Mouse (Mus musculus) neural tube, embryonic 13.5 days (tissue): ENCODE results near the gene Prss50. TPM values are rescaled to one million over a fixed set of nuclear protein-coding genes. Genes with fewer than 3 reads are reported as not detected.
A peak's percentile ranks its signal among the peaks of the same experiment; 100 is the strongest.

Experiments used
- ATAC-seq: fragments of 200-750 bp; cut with Nextera tagmentation; 2 replicates; pipeline ENCODE4 v1.8.0; 2017; ENCODE audit warnings: low read depth, mild to moderate bottlenecking, moderate TSS enrichment, moderate library complexity
- H3K27ac ChIP-seq: fragments of 300-500 bp; sonication (generic); replicated peaks from 2 replicates; pipeline ENCODE4 v1.5.1; 2015; ENCODE audit warnings: moderate library complexity, mild to moderate bottlenecking, inconsistent platforms
- H3K27me3 ChIP-seq: fragments of 300-500 bp; sonication (generic); 2 replicates; pipeline ENCODE4 v1.6.1; 2015; ENCODE audit warnings: mild to moderate bottlenecking, inconsistent platforms
- H3K36me3 ChIP-seq: fragments of 300-500 bp; sonication (generic); 2 replicates; pipeline ENCODE4 v1.6.1; 2015; ENCODE audit warnings: mild to moderate bottlenecking, inconsistent platforms
- H3K4me1 ChIP-seq: fragments of 300-500 bp; sonication (generic); replicated peaks from 2 replicates; pipeline ENCODE4 v1.6.1; 2015; ENCODE audit warnings: inconsistent platforms
- H3K4me2 ChIP-seq: fragments of 300-500 bp; sonication (generic); 2 replicates; pipeline ENCODE4 v1.6.1; 2015; ENCODE audit warnings: inconsistent platforms, mild to moderate bottlenecking, moderate library complexity
- H3K4me3 ChIP-seq: fragments of 300-500 bp; sonication (generic); 2 replicates; pipeline ENCODE4 v1.5.1; 2015; ENCODE audit warnings: mild to moderate bottlenecking, inconsistent platforms
- H3K9ac ChIP-seq: fragments of 300-500 bp; sonication (generic); 2 replicates; pipeline ENCODE4 v1.6.1; 2015; ENCODE audit warnings: moderate library complexity, mild to moderate bottlenecking, inconsistent platforms
- H3K9me3 ChIP-seq: fragments of 300-500 bp; sonication (generic); 2 replicates; pipeline ENCODE4 v1.6.1; 2016; ENCODE audit warnings: inconsistent platforms
- WGBS: fragments of 180-500 bp; shearing (Covaris S2); methylation state at CpG from one replicate; pipeline ENCODE4 v1.1.7; 2015; 5-methylcytosine and 5-hydroxymethylcytosine counted together
- polyA plus RNA-seq: library from polyadenylated mRNA; unstranded; fragments of >200 nt; fragmentation: Nextera tagmentation; extraction: Ambion mirVana; gene quantifications from 2 replicates; pipeline ENCODE4 v1.2.1, GENCODE M21; 2015

Gene Prss50
- polyA plus RNA-seq, 1 experiment from 2014 or later = 0.22 TPM

DNA sequence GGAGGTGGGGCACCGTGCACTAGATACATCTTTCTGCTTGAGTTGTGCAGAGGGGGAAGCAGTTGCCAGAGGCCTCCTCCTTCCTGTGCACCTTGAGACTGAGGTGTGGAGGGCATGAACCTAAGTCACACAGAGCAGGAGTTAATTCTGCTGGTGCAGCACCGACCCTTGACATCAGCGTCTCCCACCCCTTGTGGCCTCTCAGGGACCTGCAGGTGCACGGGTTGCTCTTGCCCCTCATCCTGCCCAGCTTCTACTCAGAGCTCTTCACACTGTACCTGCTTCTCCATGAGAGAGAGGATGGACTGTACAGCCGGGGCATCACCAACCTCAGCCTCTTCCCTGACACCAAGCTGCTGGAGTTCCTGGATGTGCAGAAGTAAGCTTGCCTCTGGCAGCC is 37.7 kb downstream of the Prss50 start:
- Histone ChIP-seq H3K4me3 (no peak overlapping the region), H3K36me3 (no peaks in the 10 kb centered on the region), H3K9me3 (no peaks in the 10 kb centered on the region), H3K9ac (no peak overlapping the region), H3K27ac (no peak overlapping the region), H3K27me3 (no peaks in the 10 kb centered on the region), H3K4me1 (peaks cover 11% of the 10 kb centered on the region; the same call in 1 of the 2 replicates), H3K4me2 (no peak overlapping the region)
- ATAC-seq = no peak; the same call in 1 of the 2 replicates
- WGBS = 56% methylated on average over 5 of the region's 5 CpGs

DNA sequence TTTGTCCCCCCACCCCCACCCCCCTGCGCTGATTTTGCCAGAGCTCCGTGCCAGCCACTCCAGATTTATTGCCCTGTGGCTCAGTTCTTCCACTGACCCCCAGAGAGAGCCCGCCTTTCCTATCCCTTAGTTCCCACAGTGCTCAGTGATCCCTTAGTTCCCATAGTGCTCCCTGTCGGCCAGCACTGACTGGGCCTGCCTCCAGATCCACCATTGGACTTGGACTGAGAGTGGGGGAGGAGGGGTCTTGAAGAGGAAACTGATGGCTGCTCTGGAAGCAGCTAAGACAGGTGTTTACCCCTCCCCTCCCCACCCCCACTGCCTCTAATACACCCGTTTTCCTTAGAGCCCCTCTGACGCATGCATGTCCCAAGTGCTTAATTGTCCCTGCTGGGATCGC is 38.2 kb downstream of the Prss50 start:
- 11% methylated on average over 7 of the region's 7 CpGs for WGBS

DNA sequence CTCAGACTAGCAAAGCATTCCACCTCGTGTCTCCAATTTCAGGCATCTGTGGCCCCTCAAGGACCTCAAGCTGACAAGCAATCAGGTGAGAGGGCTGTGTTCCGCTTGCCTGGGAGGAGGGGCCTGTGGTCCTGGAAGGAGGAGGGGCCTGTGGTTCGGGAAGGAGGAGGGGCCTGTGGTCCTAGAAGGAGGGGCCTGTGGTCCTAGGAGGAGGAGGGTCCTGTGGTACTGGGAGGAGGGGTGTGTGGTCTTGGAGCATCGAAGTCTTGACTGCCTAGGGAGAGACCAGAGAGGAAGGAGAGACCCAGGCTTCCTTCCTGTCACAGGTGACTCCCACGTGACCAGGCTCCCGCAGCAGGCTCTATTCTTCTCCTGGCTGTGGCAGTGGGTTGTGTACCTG is 38.8 kb downstream of the Prss50 start:
- Histone ChIP-seq H3K9me3 (no peaks in the 10 kb centered on the region), H3K4me3 (no peak overlapping the region), H3K27ac (no peak overlapping the region), H3K36me3 (no peaks in the 10 kb centered on the region), H3K4me2 (peak overlapping the region; percentile 33), H3K4me1 (peaks cover 11% of the 10 kb centered on the region; the same call in 1 of the 2 replicates), H3K27me3 (no peaks in the 10 kb centered on the region), H3K9ac (no peak overlapping the region)
- 7% methylated on average over 6 of the region's 6 CpGs for WGBS
- ATAC-seq = peak; percentile 25; the same call in 1 of the 2 replicates

More for the DNA sequence above, 38.2 kb downstream of the Prss50 start:
- Histone ChIP-seq H3K27ac (no peak overlapping the region), H3K4me3 (no peak overlapping the region), H3K36me3 (no peaks in the 10 kb centered on the region), H3K9ac (no peak overlapping the region), H3K9me3 (no peaks in the 10 kb centered on the region), H3K4me2 (peak overlapping the region; percentile 33), H3K4me1 (peaks cover 11% of the 10 kb centered on the region; the same call in 1 of the 2 replicates), H3K27me3 (no peaks in the 10 kb centered on the region)
- peak; percentile 65; the same call in 1 of the 2 replicates for ATAC-seq

DNA sequence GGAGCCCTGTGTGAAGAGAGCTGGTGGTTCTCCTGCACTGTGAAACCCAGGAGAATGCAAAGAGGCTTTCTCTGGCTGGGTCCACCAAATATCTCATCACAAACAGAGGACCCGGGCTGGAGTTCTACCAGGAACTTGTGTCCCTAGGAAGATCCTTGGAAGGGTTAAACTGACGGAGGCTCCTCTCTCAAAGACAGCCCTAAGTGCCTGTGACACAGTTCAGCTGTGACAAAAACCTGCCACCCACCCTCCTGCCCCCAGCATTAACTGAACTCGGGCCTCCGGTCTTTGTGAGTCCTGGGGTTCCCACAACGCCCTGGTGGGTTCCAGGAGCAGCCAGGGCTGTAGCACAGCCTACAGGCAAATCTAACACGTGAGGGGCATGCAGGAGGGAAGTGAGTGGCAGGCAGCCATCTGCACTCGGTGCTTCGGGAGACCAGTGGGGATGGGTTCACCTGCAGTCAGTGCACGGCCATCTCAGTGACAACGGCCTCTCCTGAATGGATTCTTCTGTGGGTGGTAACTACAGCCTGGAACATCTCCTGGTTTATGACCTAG is 41.8 kb downstream of the Prss50 start:
- no peak overlapping the region for H3K4me2 ChIP-seq
- H3K4me1 ChIP-seq = peaks cover 11% of the 10 kb centered on the region; the same call in 1 of the 2 replicates
- no peak overlapping the region for H3K27ac ChIP-seq
- no peak overlapping the region for H3K9ac ChIP-seq
- no peaks in the 10 kb centered on the region for H3K9me3 ChIP-seq
- no peak overlapping the region for H3K4me3 ChIP-seq
- no peaks in the 10 kb centered on the region for H3K36me3 ChIP-seq
- WGBS = 61% methylated on average over 10 of the region's 10 CpGs
- ATAC-seq = no peak
- H3K27me3 ChIP-seq = no peaks in the 10 kb centered on the region

DNA sequence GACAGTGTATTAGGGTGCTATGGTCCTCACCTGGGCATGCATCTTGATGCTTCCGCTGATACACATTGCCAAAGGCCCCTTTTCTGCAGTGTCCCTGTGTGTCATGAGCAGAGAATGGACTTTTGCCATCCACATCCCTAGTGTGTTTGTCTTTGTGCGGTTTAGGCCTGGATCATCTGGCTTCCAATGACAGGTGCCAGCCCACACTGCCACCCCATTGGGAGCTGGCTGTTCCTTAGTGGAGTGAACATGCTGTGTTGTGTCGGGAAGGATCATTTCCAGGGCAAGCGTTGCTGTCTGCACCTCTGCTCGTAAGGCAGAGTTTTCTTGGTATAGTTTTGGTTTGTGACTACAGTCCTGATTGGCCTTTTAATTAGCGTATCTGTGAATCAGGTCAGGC is 43.4 kb downstream of the Prss50 start:
- Histone ChIP-seq H3K4me3 (no peak overlapping the region), H3K4me2 (no peak overlapping the region), H3K27me3 (no peaks in the 10 kb centered on the region), H3K9ac (no peak overlapping the region), H3K9me3 (no peaks in the 10 kb centered on the region), H3K27ac (no peak overlapping the region), H3K4me1 (0 out of 2 replicates have a peak, but pooled peaks cover 4% of the 10 kb centered on the region), H3K36me3 (no peaks in the 10 kb centered on the region)
- no peak for ATAC-seq
- 88% methylated on average over 6 of the region's 6 CpGs for WGBS

DNA sequence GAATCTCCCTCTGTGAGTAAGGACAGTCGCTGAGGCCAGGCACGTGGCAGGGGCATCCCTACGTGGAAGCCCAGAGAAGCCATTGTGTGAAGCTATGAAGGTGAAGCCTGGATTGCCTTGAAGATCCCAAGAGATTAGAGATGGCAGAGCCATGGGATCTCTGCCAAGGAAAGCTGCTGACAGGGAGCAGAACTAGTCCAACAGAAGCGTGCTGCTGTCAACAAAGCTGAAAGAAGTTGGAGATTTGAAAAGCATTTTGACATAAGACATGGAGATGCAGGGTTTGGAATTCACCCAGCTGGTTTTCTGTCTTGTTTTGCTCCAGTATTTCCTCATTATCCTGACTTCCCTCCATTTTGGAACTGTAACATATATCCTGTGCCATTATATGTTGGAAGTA is 44.5 kb downstream of the Prss50 start:
- H3K27me3 ChIP-seq = no peaks in the 10 kb centered on the region
- H3K4me1 ChIP-seq = no peaks in the 10 kb centered on the region
- WGBS = 95% methylated on average over 4 of the region's 4 CpGs
- peaks cover 8% of the 10 kb centered on the region; the same call in 1 of the 2 replicates for H3K9me3 ChIP-seq
- no peak overlapping the region for H3K4me3 ChIP-seq
- no peaks in the 10 kb centered on the region for H3K36me3 ChIP-seq
- H3K27ac ChIP-seq = no peak overlapping the region
- no peak for ATAC-seq
- no peak overlapping the region for H3K4me2 ChIP-seq
- no peak overlapping the region for H3K9ac ChIP-seq

DNA sequence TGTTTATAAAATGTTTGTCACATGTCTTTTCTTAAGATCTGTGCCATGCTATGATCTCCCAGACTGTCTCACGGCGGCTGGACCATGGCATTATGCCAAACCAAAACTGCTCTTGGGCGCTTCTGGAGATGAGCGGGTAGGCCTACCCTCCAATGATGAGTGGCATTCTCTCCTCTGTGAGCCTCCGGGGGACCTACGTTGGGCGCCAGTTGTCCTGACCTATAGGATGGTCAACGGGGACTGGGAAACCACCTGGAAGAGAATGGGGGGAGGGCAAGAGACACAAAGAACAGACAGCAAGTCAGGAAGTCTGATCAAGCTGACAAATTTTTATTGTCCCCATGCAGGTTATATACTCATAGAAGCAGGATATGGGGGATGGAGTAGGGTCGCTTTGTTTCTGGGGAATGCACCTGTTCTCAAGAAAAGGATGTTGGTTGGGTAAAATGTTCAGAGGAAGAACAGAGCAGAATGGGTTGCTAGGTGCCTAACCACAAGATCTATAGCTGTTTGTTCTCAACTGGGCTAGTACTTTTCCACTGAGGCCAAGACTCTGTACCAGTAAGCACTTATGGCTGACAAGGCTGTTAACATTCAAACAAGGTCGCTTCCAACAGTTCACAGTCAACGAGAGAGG is 49.6 kb downstream of the Prss50 start:
- Histone ChIP-seq H3K27ac (no peak overlapping the region), H3K4me3 (no peak overlapping the region), H3K9ac (no peak overlapping the region), H3K4me1 (no peaks in the 10 kb centered on the region), H3K4me2 (no peak overlapping the region), H3K36me3 (no peaks in the 10 kb centered on the region), H3K27me3 (no peaks in the 10 kb centered on the region), H3K9me3 (peaks cover 8% of the 10 kb centered on the region; the same call in 1 of the 2 replicates)
- 94% methylated on average over 11 of the region's 11 CpGs for WGBS
- no peak for ATAC-seq

DNA sequence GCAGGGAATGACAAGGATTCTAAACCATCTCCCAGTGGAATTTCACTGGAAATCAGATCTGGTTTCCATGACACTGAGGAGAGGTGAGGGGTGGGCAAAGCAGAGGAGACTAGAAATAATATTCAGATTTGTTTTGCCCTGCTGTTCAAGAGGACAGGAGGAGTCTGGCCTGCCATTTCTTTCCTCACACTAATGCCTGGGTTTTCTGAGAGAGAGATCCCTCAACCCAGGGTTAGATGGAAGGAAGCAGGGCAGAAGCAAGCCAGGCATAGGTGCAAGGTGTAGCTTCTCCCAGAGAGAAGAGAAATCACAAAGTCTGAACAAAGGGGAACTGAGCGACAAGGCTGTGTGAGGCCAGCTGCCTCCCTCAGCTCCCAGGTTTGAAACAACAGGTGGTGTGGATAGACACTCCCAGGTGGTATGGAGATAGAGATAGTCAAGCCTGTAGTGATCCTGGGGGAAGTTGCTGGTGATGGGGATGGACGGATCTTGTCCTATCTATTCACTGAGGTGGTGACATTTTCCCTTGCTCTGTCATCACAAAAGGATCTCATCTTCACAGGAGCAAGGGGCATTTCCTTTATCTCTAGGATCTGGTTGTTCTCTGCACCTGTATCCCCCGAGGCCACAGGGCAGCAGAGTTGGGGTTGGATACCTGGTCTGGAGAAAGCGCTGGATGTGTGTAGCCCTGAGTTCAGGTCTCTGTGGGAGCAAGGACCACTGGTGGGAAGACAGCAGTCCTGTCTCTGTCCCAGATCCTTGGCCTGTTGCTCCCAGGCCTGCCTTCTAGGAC is 50.3 kb downstream of the Prss50 start:
- Histone ChIP-seq H3K4me2 (no peak overlapping the region), H3K27me3 (no peaks in the 10 kb centered on the region), H3K9me3 (peaks cover 8% of the 10 kb centered on the region; the same call in 1 of the 2 replicates), H3K9ac (no peak overlapping the region), H3K4me3 (no peak overlapping the region), H3K27ac (no peak overlapping the region), H3K4me1 (no peaks in the 10 kb centered on the region), H3K36me3 (no peaks in the 10 kb centered on the region)
- ATAC-seq = no peak
- 86% methylated on average over 4 of the region's 4 CpGs for WGBS

DNA sequence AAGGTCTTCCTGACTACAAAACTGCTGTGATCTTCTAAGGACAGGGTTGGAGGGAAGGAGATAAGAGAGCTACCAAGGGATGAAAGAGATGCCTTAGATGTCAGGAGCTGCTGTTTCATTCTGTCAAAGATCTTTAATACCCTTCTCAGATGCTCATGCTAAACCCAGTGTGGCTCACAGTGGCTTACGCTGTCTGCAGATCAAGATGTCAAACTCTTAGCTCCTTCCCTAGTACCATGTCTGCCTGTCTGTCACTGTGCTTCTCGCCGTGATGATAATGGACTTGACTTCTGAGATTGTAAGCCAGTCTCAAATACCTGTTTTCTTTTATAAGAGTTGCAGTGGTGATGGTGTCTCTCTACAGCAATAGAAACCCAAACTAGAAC is 50.9 kb downstream of the Prss50 start:
- Histone ChIP-seq H3K27me3 (no peaks in the 10 kb centered on the region), H3K4me2 (no peak overlapping the region), H3K4me1 (no peaks in the 10 kb centered on the region), H3K27ac (no peak overlapping the region), H3K36me3 (no peaks in the 10 kb centered on the region), H3K4me3 (no peak overlapping the region), H3K9me3 (peaks cover 8% of the 10 kb centered on the region; the same call in 1 of the 2 replicates), H3K9ac (no peak overlapping the region)
- 89% methylated on average over 3 of the region's 3 CpGs for WGBS
- ATAC-seq = no peak

DNA sequence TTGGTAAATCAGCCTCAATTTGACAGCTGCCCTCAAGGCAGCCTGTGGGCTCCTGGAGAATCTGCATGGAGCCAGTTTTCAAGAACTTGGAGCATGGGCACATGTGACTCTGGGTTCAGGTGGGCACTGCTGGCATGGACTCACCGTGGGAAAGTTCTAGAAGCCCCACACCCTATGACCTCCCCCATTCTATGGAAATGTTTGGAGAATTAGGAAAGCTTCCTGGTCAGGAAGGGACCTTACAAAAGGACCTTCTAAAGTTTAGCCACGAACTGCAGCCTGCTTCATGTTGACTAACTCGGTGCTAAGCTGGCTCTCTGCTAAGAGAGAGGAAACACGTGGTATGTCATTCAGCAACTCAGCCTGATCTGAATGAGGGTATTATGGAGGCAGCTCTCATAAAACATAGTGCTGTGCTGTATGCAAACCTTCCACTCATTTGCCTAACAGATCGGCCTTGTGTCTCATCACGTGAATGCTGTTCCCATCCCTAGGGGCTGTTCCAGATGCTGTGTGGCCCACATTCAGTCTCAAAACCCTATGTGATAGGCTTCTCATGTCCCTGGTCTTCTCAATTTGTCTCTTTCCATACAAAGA is 51.7 kb downstream of the Prss50 start:
- H3K9ac ChIP-seq = no peak overlapping the region
- no peaks in the 10 kb centered on the region for H3K36me3 ChIP-seq
- peaks cover 8% of the 10 kb centered on the region; the same call in 1 of the 2 replicates for H3K9me3 ChIP-seq
- no peak for ATAC-seq
- no peak overlapping the region for H3K27ac ChIP-seq
- no peak overlapping the region for H3K4me2 ChIP-seq
- H3K4me1 ChIP-seq = no peaks in the 10 kb centered on the region
- WGBS = 74% methylated on average over 6 of the region's 6 CpGs
- H3K4me3 ChIP-seq = no peak overlapping the region
- H3K27me3 ChIP-seq = no peaks in the 10 kb centered on the region
